Mouse (Mus musculus): ENCODE measurements around the gene Agpat2.

Gene Agpat2

DNA sequence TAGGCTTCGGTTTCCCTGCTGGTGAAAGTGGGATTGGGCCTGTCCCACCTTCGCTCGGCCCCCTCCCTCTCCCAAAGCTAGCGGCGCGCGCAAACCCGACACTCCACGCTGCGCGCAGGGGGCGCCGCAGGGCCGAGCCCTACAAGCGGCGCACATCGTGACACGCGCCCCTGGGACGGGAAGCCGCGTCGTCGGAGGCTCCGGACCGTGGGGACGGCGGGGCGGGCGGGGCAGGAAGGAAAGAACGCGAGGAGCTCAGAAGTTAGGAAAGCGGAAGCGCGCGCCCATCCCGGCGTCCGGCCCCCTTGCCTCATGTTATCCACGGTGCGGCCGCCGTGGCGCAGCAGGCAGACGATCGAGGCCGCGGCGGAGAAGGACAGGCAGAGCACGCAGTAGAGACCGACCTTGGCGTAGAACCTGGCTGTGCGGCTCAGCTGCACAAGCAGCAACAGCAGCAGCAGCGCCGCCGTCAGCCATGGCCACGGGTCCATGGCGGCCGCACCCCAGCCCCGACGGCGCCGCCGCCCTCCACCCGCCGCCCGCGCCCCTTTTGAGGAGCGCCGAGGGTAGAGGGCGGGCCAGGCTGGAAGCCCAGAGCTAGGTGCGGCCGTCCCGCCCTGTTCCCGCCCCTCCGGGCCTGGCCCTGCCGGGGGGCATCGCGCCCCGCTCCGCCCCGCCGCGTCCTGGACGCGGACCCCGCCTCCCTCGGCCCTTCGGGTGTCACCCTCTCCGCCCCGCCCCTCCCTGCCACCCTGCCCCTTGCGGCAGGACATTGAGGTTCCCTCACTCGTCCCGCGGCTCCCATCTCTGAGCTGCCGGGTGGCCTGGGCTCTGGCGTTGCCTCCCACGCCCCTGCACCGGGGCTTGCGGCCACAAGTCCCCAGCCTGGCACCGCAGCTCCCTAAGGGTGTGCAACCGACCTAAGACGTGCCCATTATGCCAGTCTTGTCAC lies at the start of gene Agpat2:
Gene Agpat2, minus strand, starts transcription at position 698 of the 952 bp plus-strand sequence.
- WGBS, result 2% methylated on average over 103 of the region's 103 CpGs

- WGBS, result 16% methylated on average over 3 of the region's 3 CpGs
Measured at GRCm38 (mm10) chr2:26646643-26647293, 42.6 kb upstream of the Agpat2 start.

GRCm38 (mm10) chr2:26643942-26644341 lies 39.7 kb upstream of the Agpat2 start:
- 68% methylated on average over 2 of the region's 2 CpGs for WGBS

- 90% methylated on average over 7 of the region's 7 CpGs for WGBS
Measured at GRCm38 (mm10) chr2:26641006-26641647, 36.9 kb upstream of the Agpat2 start.

DNA sequence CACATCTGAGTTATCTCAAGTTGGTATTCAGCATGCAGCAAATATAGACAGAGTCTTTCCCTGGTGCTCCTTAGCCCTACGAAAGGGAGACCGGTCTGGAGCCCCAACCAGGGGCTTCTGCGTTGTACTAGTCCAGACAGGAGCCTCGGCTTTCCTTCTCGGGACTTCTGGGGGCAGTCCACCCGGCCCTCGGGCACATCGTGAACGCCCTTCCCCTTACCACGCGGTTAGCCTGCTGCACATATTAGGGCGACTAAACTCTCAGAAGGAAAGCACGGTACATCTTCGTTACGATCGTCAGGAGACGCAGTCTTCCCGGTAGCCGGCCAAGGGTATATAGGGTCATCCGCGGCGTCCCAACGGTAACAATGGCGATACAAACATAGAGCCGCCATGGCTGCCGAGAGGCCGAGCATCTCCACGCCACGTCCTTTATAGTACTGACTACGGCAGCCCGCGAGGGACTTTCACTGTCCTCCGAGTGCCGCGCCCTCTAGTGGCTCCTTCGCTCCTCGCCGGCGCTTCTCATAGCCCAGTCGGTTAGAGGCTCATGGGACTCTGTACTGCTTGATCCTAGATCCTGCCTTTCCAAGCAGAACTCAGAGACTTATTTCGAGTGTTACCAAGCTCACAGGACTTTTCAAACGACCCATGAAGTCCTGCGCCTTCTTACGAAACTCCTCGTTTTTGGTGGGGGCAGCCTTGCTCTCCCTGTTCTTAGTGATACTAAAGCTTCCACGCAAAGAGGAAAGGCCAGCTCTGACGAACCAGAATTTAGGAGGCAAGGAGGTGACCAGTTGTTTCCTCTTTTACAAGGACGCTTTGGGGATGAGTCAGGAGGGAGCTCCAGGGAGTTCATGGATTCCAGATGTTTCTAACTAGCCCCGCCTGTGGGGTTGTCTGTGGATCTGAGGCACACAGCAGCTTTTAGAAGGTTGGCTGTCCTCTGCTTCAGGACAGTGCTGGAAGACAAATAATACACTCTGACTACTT lies 35.9 kb upstream of the Agpat2 start:
- 5% methylated on average over 49 of the region's 49 CpGs for WGBS

DNA sequence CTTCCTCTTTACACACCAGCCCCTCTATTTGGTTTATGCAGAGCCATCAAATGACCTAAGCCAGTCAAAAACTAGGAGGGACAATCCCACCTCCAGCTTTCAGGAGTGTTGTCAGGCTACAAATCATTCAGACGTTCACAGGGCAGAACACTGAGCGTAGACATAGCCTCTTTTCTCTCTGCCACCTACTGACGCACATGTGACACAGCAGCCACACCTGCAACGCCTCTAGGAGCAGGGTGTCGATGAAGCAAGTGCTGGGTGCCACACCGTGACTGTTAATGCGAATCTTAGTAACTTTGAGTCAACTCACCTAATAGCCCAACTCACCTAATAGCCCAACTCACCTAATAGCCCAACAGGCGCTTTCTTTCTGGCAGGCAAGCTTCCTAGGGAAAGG lies 34.9 kb upstream of the Agpat2 start:
- 10% methylated on average over 8 of the region's 8 CpGs for WGBS

GRCm38 (mm10) chr2:26638572-26638971 lies 34.4 kb upstream of the Agpat2 start:
- WGBS, result 68% methylated on average over 5 of the region's 5 CpGs

GRCm38 (mm10) chr2:26638039-26638438 lies 33.8 kb upstream of the Agpat2 start:
- 78% methylated on average over 5 of the region's 5 CpGs for WGBS

DNA sequence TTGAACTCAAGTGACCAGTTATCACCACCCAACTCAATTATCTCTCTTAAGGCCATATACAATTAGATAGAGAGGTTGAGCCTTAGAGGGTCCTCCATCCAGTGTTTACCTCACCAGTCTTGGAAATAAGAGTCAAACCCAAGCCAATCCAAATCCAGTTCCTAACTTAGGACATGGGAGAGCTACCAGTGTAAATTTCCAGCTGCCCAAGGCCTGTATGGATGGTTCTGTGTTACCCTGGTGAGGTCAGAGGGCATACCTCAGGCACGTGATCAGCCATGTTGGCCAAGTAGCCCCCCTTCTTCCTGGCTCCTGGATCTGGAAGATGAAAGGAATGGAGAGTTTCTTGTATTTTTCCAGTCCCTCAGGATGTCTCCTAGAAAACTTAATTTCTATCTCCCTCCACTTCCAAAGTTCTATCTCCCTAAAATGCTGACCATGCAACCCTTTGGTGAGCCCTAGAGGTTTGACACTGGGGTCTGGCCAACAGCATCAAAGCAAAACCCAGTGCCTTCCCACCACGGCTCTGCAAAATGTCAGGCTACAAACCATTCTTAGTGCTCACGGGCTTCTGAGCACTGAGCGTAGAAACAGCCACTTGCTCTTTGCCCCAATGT lies 33.2 kb upstream of the Agpat2 start:
- 72% methylated on average over 4 of the region's 4 CpGs for WGBS

DNA sequence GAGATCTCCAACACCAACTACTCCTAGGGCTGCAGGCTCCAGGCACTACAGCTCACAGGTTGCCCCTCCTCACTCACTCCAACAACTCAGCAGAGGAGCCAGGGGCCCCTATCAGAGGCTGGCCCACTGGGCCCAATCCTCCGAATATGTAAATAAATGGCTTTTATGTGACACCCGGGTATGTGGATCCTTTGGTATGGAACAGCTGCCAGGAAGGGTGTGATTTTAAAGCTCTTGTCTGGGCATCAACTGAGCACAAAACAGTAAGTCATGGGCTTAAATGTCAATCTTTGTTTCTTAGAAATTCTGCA lies 32.1 kb upstream of the Agpat2 start:
- WGBS, result 31% methylated on average over 2 of the region's 2 CpGs

DNA sequence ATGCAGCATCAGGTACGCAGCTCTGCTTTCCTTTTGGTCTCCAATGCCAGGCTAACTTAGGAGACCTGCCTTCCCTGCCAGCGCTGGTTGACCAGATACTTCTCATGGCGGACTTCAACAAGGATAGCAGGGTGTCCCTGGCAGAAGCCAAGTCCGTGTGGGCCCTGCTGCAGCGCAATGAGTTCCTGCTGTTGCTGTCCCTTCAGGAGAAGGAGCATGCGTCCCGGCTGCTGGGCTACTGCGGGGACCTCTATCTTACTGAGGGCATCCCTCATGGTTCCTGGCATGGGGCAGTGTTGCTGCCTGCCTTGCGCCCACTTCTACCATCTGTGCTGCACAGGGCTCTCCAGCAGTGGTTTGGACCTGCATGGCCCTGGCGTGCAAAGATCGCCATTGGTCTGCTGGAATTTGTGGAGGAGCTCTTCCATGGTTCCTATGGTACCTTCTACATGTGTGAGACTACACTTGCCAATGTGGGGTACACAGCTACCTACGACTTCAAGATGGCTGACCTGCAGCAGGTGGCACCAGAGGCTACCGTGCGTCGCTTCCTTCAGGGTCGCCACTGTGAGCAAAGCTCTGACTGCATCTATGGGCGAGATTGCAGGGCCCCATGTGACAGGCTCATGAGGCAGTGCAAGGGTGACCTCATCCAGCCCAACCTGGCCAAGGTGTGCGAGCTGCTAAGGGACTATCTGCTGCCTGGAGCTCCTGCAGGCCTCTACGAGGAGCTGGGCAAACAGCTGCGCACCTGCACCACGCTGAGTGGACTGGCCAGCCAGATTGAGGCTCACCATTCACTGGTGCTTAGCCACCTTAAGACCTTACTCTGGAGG lies 31.5 kb upstream of the Agpat2 start:
- 66% methylated on average over 21 of the region's 21 CpGs for WGBS

DNA sequence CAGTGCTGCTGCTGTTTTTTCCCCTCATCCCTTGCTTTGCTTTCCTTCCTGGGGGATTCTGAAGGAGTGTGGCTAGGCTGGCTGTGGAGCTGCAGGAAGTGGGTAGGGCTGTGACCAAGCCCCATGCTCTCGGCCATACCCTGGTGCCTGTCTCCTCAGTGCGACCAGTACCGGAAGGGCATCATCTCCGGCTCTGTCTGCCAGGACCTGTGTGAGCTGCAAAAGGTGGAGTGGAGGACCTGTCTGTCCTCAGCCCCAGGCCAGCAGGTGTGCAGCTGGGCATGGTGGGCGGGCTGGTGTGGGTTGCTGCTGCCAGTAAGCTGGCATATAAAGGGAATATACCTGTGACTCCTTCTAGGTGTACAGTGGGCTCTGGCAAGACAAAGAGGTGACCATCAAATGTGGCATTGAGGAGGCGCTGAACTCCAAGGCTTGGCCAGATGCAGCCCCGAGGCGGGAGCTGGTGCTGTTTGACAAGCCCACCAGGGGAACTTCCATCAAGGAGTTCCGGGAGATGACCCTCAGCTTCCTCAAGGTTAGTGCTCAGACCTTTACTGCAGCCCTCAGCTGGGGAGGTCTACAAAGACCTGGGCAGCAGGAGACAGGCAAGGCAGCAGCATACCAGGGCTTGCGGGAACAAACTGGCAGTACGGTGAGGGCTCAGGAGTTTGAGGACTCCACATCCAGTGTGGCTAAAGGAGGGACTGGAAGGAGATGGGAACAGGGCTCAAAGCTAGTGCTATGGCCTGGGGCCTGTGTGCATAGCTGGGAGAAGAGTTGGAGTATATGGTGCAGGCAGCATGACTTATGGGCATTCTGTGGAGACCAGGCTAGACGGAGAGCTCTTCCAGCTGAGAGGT lies 30.6 kb upstream of the Agpat2 start:
- WGBS, result 59% methylated on average over 12 of the region's 12 CpGs

- WGBS, result 60% methylated on average over 4 of the region's 4 CpGs
Measured at GRCm38 (mm10) chr2:26633953-26634530, 29.8 kb upstream of the Agpat2 start.

GRCm38 (mm10) chr2:26632541-26633395 lies 28.6 kb upstream of the Agpat2 start:
- WGBS, result 71% methylated on average over 16 of the region's 16 CpGs

DNA sequence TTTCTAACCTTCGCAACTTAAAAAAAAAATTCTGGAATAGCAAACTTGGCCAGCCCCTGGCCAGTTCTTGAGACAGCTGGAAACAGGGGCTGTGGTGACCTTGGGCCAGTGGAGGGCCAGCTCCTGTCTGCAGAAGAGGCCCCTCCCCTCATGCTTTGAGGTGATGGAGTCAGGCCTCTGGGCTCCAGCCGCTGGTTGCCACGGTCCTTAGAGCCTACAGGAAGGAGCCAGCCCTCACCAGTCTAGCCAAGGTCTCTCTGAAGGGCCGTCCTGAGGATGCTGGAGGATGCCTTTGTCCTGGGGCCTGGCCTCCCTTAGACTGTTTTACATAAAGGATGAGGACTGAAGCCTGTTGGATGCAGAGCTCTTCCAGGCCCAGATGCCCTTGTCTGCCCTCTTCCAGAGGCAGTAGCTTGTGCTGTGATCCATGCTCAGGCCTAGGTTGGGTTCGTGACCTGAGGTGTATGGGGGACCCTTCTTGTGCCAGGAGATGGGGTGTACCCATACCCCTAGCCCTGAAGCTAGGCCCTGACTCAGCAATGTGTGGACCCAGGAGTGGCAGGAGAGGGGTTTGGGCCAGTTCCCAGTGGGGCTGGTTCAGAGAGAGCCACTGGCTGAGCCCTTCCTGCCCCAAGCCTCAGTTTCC lies 24.7 kb upstream of the Agpat2 start:
- 25% methylated on average over 5 of the region's 5 CpGs for WGBS

DNA sequence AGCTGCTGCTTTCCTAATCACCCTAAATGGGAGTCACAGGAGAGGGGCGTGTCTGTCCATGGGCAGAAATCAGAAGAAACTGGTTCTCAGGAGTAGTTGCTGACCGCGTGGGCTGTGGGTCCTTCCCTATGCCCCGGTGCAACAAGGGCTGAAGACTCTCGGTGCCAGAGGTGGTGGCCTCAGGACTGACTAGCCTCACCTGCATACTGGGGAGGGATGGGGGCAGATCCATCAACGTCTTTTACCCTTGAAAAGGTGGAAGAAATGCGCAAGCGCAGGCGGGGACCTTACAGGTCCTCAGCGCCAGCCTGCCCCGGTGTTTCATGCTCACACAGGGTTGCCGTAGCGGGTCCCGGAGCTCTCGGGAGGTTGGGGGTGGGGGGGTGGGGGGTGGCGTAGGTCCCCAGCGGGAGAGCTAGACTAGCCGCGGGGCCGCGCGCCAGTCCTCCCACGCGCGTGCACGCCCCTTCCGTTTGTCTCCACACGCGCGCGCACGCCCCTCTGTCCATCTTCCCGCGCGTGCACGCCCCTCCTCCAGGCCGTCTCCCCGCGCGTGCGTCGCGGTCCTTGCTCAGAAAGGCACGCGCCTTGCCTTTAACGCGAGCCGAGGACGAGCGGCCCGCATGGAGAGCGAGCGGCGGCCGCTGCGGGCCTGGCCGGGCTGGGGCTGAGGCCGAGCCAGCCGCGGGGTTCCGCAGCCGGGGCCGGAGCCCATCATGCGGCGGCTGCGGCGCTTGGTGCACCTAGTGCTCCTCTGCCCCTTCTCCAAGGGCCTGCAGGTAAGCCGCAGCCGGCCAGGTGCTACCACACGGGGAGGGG lies 23.9 kb upstream of the Agpat2 start, which contains the start of gene Fam69b:
Gene Fam69b, plus strand, starts transcription at position 537 of the 819 bp plus-strand sequence.
- under 1% methylated on average over 68 of the region's 70 CpGs for WGBS

Data from cerebral cortex, adult 2 months (tissue).